Mouse (Mus musculus) T-helper 2 cell (primary cell): Measurements from ENCODE around the gene Strn4.

Source experiments
- in situ Hi-C: fragments of 300-600 bp; cut with MboI, MseI; formaldehyde crosslinking; loops from one replicate; pipeline ENCODE4 v1.15.1; 2025; ENCODE audit warnings: high pct_unique_total_duplicates

The Strn4 gene

DNA sequence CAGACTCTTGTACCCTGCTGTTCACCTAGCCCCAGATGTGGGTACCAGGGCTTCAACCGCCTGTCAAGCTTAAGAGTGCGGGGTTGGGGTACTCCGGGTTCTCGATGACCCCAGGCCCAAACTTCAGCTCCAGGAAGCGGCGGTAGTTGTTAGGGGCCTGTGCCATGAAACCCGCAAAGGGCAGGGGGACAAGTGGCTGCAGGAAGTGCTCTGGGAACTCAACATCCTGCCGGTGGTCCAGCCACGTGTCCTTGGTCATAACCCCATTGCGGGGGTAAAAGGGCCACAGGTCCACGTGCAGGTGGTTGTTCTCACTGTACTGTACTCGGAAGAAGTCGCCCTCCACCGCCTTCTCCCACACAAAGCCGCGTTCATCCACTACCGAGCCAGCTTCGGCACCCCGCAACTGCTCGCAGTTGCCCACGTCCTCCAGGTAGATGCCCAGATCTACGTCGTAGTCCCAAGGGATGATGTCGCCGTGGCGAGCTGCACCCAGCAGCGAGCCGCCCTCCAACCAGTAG, 5.2 kb upstream of the Strn4 start:
- in situ Hi-C loops, result no loop called here

DNA sequence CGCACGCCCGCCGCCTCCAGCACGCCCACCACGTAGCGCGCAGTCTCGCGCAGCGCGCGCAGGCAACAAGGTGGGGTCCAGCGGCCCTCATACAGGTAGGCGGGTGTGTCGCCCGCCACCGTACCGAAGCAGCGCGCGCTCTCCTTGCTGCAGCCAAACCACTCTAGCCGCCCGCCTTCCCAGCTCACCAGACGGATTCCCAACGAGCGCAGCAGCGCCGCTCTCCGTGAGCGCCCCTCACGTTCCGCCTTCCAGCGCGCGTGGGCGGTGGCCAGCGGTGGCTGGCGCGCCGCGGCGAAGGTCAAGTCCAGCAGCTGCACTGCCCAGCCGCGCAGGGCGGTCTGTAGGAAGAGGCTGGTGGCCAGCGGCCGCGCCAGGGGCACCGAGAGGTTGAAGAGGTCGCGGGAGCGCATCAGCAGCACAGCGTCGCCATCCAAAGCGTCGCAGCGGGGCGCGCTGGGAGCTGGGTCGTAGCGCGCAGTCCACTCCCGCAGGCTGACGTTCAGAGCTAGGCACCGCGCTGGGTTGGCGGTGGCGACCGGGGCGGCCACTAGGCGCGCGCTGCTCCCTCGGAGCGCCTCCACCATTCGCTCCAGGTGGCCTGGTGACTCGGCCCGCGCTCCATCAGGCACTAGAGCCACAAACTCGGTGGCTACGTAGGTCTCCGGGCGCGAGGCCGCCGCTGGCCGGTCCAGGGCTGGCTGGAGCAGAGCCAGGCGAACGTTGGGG, 4.6 kb upstream of the Strn4 start:
- in situ Hi-C loops, result no loop called here

DNA sequence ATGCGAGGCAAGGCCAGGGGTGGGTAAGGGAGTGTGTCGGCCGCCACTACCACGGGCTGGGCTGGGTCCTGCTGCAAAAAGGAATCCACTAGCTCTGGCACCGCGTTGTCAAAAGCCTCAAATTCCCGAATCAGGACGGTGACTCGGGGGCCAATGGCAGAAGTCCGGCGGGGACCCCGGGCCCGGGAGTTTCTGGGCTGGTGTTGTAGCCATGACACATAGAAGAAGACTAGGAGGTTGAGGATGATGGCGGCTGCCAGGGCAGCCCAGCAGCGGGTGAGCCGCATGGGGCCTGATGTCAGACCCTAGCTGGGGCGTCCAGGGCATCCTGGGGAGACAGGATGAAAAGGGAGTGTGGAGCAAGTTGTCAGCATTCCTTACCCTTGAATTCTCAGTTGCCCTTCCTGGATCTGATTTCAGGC, 4.0 kb upstream of the Strn4 start:
- in situ Hi-C loops, result no loop called here

DNA sequence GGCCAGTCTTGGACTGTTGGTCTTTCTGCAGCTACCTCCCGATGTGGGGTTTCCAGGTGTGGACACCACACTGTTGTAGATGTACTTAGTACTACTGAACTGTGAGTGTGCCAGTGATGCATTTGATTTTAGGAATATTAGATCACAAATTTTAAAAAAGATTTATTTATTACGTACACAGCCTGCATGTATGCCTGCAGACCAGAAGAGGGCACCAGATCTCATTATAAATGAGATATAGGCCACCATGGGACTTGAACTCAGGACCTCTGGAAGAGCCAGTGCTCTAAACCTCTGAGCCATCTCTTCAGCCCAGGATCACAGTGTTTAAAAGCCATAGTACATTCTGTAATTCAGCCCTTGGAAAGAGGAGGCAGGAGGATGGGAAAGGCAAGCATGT, 3.2 kb upstream of the Strn4 start:
- in situ Hi-C loops, result no loop called here

DNA sequence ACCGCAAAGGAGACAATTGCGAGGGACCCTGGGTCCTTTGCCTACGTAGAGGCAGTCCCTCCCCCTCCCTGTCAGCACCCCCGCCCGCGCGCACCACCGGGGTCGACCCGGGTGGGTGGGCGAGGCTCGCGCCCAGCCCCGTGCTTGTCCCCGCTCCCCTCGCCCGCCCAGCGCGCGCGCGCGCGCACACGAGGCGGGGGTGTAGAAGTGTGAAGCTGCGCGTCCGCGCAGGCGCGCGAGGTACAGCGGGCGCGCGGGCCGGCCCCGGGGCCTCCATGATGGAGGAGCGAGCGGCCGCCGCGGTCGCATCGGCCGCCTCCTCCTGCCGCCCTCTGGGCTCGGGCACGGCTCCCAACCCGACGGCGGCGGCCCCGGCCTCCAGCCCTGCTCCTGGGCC, 387 bp downstream of the Strn4 start:
- in situ Hi-C loops, result no loop called here

DNA sequence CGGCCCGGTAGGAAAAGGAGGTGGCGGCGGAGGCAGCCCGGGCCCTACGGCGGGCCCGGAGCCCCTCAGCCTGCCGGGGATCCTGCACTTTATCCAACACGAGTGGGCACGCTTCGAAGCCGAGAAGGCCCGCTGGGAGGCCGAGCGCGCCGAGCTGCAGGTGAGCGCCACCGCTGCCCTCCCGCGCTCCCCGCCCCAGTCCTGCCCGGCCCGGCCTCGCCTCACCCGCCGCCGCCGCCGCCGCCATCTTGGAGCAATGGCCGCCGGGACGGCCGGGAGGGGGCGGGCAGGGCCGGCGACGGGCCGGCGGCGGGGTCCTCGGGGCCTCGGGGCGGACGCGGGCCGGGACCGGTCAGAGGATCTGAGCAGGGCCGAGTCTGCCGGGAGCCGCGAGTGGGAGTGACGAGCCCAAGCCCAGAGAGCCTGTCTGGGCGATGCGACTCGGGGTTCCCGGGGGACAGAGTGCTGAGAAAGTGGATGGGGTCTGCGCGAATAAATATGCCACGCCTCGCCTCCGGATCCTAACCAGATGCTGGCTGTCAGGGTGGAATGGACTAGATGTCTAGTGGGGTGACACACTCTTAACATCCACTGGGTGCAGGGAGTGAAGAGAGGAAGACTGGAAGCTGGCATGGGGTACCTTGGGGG, 910 bp downstream of the Strn4 start, which contains the start of gene Fkrp:
Fkrp (minus strand) TSS at position 258 of the 648 bp plus-strand sequence.
- in situ Hi-C loops, result no loop called here

DNA sequence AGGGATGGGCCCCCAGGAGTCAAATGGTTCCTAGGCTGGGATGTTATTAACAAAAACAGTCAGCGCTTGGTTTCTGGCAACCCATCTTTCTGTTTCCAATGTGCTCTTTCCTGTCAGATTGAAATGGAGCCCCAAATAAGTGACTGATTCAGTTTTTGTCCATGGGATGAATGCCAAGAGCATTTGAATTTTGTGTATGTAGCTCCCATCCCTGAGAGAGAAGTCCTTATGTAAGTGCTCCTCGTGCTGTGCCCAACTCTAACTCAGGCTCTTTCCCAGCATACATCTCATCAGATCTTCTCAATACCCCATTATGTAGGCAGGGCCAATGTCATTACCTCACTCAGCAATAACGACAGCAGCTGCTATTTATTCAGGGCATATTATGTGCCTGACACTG, 2.0 kb downstream of the Strn4 start:
- in situ Hi-C loops, result no loop called here

- in situ Hi-C loops, result no loop called here
These were observed 4.1 kb downstream of the Strn4 start for GRCm38 (mm10) chr7:16819794-16820193.

DNA sequence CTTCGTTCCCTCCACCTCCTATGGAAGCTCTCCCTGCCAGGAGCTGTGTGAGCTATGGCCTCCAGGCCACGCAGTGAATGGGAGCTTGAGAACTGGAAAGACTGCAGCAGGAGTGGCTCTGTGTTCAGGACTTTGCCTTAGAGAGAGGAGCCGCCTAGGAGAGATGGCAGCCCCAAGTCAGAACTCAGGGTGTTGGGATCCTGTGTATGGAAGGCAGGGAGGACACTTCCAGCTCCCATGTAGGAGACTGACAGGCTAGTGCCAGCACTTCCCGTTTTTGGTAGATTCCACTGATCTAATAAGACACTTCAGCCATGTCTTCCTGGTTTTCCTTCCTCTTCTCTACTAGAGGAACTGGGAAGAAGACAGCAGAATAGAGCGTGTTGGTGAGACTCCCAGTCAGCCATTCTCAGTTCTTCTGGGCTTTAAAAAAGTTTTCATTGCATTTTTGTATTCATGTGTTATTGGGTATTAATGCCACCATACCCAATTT, 4.6 kb downstream of the Strn4 start:
- in situ Hi-C loops, result no loop called here

DNA sequence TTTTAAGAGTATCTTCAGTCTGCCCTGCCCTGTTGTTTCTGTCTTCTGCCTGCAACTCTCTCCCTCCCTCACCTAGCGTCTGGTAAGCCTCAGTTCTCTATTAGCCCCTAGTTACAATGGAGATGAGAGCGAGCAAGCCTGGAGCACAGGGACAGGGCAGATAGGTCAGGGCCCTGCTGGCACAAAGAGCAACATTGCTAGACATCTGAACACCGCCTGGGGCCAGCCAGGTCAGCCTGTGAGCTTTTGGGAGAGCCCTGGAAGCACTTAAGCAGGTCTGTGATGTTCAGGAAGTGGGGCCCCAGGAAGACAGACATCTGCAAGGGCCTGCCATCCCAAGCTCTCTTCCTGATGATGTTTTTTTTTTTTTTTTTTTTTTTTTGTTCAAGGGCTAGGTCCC, 5.4 kb downstream of the Strn4 start:
- in situ Hi-C loops, result no loop called here

DNA sequence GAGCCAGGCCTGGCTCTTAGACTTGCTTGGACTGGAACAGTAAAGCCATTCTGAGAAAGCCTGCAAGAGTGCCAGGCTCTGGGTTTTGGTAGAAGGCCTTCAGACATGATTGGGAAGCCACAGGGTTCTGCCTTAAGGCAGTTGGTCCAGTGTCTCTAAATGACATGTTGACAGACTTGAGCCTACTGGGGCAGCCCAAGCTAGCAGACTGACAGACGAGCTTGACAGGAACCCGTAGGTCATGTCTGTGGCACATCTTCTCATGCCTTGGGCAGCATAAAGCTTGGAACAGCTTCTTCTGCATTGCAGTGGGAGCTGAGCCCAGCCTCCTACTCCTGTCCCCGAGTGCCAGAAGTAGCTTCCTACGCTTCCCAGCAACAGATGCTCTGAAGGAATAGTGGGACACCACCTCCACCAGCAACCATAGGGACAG, 6.0 kb downstream of the Strn4 start:
- in situ Hi-C loops, result no loop called here

- in situ Hi-C loops, result no loop called here
These were observed 8.0 kb downstream of the Strn4 start for GRCm38 (mm10) chr7:16823734-16824133.

- in situ Hi-C loops, result loop anchor here (5.0 kb wide), 1 partner anchor 78 kb away; no protein-coding TSS in a partner anchor
These were observed 10.1 kb downstream of the Strn4 start for GRCm38 (mm10) chr7:16825785-16826184.

- in situ Hi-C loops, result loop anchor here (5.0 kb wide), 1 partner anchor 79 kb away; no protein-coding TSS in a partner anchor
These were observed 10.9 kb downstream of the Strn4 start for GRCm38 (mm10) chr7:16826571-16826970.

GRCm38 (mm10) chr7:16827274-16827673, 11.6 kb downstream of the Strn4 start:
- in situ Hi-C loops, result loop anchor here (5.0 kb wide), 1 partner anchor 80 kb away; no protein-coding TSS in a partner anchor

- in situ Hi-C loops, result no loop called here
These were observed 14.8 kb downstream of the Strn4 start for GRCm38 (mm10) chr7:16830449-16830848.

GRCm38 (mm10) chr7:16837916-16838803, 22.5 kb downstream of the Strn4 start:
- in situ Hi-C loops, result no loop called here

DNA sequence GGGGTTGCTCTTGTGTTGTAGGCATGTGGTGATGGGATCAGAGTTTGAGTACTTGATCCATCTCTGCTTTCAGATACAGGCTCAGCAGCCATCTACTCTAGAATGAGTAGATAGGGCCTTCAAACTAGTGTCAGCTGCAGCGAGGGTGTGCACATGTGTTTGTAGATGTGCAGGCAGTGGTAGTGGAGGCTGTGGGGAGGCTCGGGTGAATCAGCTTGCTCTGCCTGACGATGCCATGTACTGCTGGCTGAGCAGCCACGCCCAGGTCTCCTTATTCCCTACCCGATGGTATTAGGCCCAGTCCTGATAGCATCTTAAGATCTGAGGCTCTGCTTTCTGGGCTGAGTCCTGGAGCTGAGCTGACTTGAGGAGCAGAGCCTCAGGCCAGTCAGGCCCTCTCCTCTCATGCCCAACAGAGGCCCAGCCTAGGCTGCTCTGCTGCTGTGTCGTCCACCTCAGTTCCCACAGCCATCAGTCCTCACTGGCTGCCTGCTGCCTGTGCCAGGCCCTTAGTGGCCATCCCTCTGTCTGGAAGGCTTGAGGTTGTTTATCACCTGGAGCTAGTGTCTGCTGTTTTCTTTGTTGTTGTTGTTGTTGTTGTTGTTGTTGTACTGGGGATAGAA, 23.2 kb downstream of the Strn4 start:
- in situ Hi-C loops, result no loop called here

DNA sequence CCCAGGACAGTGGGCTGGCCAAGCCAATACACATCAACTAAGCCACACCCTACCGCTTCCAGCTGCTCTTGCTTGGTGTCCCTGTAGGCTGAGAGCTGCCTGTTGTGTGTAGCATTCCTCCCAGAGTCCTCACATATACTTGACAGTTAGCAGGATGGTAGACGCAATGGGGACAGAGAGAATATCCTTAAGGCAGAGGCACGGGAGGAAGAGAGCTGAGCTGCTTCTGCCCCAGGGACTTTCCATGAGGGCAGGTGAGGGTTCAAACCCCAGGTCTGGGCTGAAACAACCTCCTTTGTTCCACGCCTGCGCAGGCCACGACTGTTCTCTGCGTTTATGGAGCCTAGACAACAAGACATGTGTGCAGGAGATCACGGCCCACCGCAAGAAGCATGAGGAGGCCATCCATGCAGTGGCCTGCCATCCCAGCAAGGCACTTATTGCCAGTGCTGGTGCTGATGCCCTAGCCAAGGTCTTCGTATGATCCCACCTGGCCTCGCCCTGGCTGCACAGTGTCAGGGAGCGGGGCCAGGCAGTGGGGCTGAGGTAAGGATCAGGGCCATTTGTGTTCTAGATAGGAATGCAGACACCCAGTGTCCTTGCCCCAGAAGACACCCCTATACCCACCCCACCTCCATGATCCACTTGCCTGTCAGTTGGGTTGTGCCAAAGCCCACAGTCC, 23.9 kb downstream of the Strn4 start:
- in situ Hi-C loops, result no loop called here

GRCm38 (mm10) chr7:16840109-16840491, 24.4 kb downstream of the Strn4 start:
- in situ Hi-C loops, result no loop called here

DNA sequence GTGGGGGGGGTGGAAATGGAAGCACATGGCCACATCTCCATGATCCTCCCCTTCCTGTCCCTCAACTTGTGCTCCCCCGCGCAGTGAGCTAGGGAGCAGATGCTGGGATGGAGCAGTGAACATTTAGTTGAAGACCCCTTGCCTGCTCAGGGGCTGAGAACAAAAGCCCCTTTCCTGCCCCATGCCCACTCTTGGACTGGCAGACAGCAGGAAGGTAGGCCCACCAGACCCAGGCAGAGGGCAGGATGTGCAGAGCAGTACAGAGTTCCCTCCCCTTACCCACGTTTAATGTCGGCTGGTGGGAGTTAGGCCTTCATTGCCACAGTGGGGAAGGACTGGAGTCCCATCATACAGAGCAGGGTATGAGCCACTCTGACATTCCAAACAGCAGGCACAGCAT, 25.4 kb downstream of the Strn4 start:
- in situ Hi-C loops, result no loop called here
